Mouse (Mus musculus) liver, adult 2 months (tissue): ENCODE measurements around the gene Trank1.

Experiments
- CTCF ChIP-seq: fragments of 200-500 bp; IDR thresholded peaks from 2 replicates; pipeline ENCODE4 v1.5.1; 2011; ENCODE audit warnings: low read depth, low read length, control low read depth
- POLR2A ChIP-seq: fragments of 200-500 bp; IDR thresholded peaks from 2 replicates; pipeline ENCODE4 v1.6.1; 2011; ENCODE audit warnings: low read length, control low read depth; ENCODE audit not compliant: insufficient read depth; ENCODE audit errors: extremely low read depth

DNA sequence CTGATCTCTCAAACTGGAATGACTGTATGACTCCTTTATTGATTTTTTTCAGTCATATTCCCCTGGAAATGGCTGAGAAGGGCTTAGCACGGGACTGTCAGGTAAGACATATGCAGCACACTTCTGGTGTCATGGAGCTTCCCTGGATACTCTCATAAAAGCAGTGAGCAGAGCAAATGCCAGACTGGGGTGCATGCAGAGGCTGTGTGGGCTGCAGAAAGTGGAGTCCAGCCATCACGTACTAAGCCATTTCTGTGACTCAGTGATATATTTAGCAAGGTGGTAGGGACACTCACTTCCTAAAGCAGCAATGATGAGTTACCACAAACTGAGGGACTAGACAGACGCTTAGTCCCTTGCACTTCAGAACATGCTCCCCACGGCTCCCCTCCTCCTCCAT is 9.4 kb downstream of the Trank1 start:
- TF ChIP-seq CTCF (no peak), POLR2A (no peak)
